Mouse (Mus musculus) ovary, postnatal 14 days (tissue): ENCODE measurements around the gene B4galt3.
A peak's percentile ranks its signal among the peaks of the same experiment; 100 is the strongest.

ENCODE experiments used
- DNase-seq: peaks from one replicate; pipeline ENCODE4 v3.0.0; 2022; ENCODE audit warnings: low spot score

The B4galt3 gene

GRCm38 (mm10) chr1:171263666-171264461, 6.3 kb upstream of the B4galt3 start:
- DNase-seq, result no peak

GRCm38 (mm10) chr1:171265971-171266744, 4.0 kb upstream of the B4galt3 start:
- DNase-seq, result no peak

- no peak for DNase-seq
Observed at GRCm38 (mm10) chr1:171268341-171268740, 1.8 kb upstream of the B4galt3 start.

- DNase-seq, result no peak
Observed at GRCm38 (mm10) chr1:171270573-171270900, 409 bp downstream of the B4galt3 start.

- no peak for DNase-seq
Observed at GRCm38 (mm10) chr1:171271196-171271595, 1.1 kb downstream of the B4galt3 start.

GRCm38 (mm10) chr1:171271622-171272021, 1.5 kb downstream of the B4galt3 start:
- no peak for DNase-seq

- no peak for DNase-seq
Observed at GRCm38 (mm10) chr1:171272086-171272485, 2.0 kb downstream of the B4galt3 start.

GRCm38 (mm10) chr1:171274171-171274570, 4.0 kb downstream of the B4galt3 start:
- DNase-seq, result no peak

GRCm38 (mm10) chr1:171275144-171275734, 5.1 kb downstream of the B4galt3 start:
- DNase-seq, result no peak

GRCm38 (mm10) chr1:171276110-171276748, 6.1 kb downstream of the B4galt3 start:
- DNase-seq, result no peak

- no peak for DNase-seq
Observed at GRCm38 (mm10) chr1:171277736-171278135, 7.6 kb downstream of the B4galt3 start.

GRCm38 (mm10) chr1:171278436-171278835, 8.3 kb downstream of the B4galt3 start:
- no peak for DNase-seq

GRCm38 (mm10) chr1:171279012-171279705, 9.0 kb downstream of the B4galt3 start:
- no peak for DNase-seq

GRCm38 (mm10) chr1:171279721-171280120, 9.6 kb downstream of the B4galt3 start:
- no peak for DNase-seq

GRCm38 (mm10) chr1:171280250-171280915, 10.3 kb downstream of the B4galt3 start:
- DNase-seq, result no peak

- DNase-seq, result peak; percentile 78
Observed at GRCm38 (mm10) chr1:171280916-171281527, 10.9 kb downstream of the B4galt3 start, which contains the start of gene Ppox. Ppox (minus strand) TSS chr1:171281186.

GRCm38 (mm10) chr1:171281528-171281923, 11.4 kb downstream of the B4galt3 start:
- DNase-seq, result peak; percentile 75

- DNase-seq, result no peak
Observed at GRCm38 (mm10) chr1:171282086-171282805, 12.1 kb downstream of the B4galt3 start.

GRCm38 (mm10) chr1:171283188-171284160, 13.3 kb downstream of the B4galt3 start:
- no peak for DNase-seq
